Mouse (Mus musculus) limb, embryonic 14.5 days (tissue): Measurements from ENCODE around the gene Pltp. TPM values are rescaled to one million over a fixed set of nuclear protein-coding genes. Genes with fewer than 3 reads are reported as not detected.
"Not testable (repeated sequence)": the region's sequence is repeated elsewhere in the genome, so short reads cannot be mapped to it uniquely, and the experiment has no call there.

ENCODE experiments used
- ATAC-seq: fragments of 200-750 bp; cut with Nextera tagmentation; 2 replicates; pipeline ENCODE4 v1.8.0; 2017; ENCODE audit warnings: low read depth, moderate number of reproducible peaks, moderate TSS enrichment; ENCODE audit not compliant: low FRiP score
- DNase-seq: peaks from one replicate; pipeline ENCODE4 v3.0.0-alpha.2; 2015; ENCODE audit warnings: low spot score
- H3K27ac ChIP-seq: fragments of 300-500 bp; sonication (generic); replicated peaks from 2 replicates; pipeline ENCODE4 v1.5.1; 2014; ENCODE audit warnings: low read depth, mild to moderate bottlenecking, low read length, moderate library complexity, mixed read lengths
- H3K27me3 ChIP-seq: fragments of 300-500 bp; sonication (generic); 2 replicates; pipeline ENCODE4 v1.6.1; 2014; ENCODE audit warnings: low read length, mixed read lengths; ENCODE audit not compliant: control insufficient read depth, insufficient read depth
- H3K36me3 ChIP-seq: fragments of 300-500 bp; sonication (generic); 2 replicates; pipeline ENCODE4 v1.6.1; 2014; ENCODE audit warnings: mild to moderate bottlenecking, low read length, moderate library complexity, mixed read lengths; ENCODE audit not compliant: control insufficient read depth, insufficient read depth
- H3K4me1 ChIP-seq: fragments of 300-500 bp; sonication (generic); 2 replicates; pipeline ENCODE4 v1.6.1; 2014; ENCODE audit warnings: antibody characterized with exemption, low read length, mixed read lengths; ENCODE audit not compliant: control insufficient read depth, insufficient read depth
- H3K4me2 ChIP-seq: fragments of 300-500 bp; sonication (generic); replicated peaks from 2 replicates; pipeline ENCODE4 v1.6.1; 2014; ENCODE audit warnings: low read depth, mild to moderate bottlenecking, low read length, moderate library complexity; ENCODE audit not compliant: severe bottlenecking
- H3K4me3 ChIP-seq: fragments of 300-500 bp; sonication (generic); replicated peaks from 2 replicates; pipeline ENCODE4 v1.5.1; 2014; ENCODE audit warnings: low read length
- H3K9ac ChIP-seq: fragments of 300-500 bp; sonication (generic); 2 replicates; pipeline ENCODE4 v1.6.1; 2014; ENCODE audit warnings: mild to moderate bottlenecking, low read depth, low read length, moderate library complexity; ENCODE audit not compliant: severe bottlenecking
- H3K9me3 ChIP-seq: fragments of 300-500 bp; sonication (generic); 2 replicates; pipeline ENCODE4 v1.6.1; 2016; ENCODE audit warnings: low read length; ENCODE audit not compliant: control insufficient read depth
- POLR2A ChIP-seq: fragments of 200-500 bp; IDR thresholded peaks from 2 replicates; pipeline ENCODE4 v1.8.0; 2012; ENCODE audit warnings: inconsistent platforms, mild to moderate bottlenecking, moderate library complexity, borderline replicate concordance; ENCODE audit not compliant: insufficient read depth, insufficient read length; ENCODE audit errors: extremely low read depth
- WGBS: fragments of 180-500 bp; shearing (Covaris S2); extraction: QIAGEN DNeasy Blood & Tissue Kit; methylation state at CpG from one replicate; pipeline ENCODE4 v1.1.7; 2014; 5-methylcytosine and 5-hydroxymethylcytosine counted together
- polyA plus RNA-seq, 2 experiments: library from polyadenylated mRNA; depleted of rRNA in 1 of 2; stranded (reverse) in 1 of 2; unstranded in 1 of 2; fragments of >200 nt; fragmentation: Nextera tagmentation in 1 of 2; extraction: Ambion mirVana in 1 of 2; gene quantifications; 2 replicates each; pipeline versions ENCODE4 v1.2.1 to v1.2.3; 2012 to 2014

Pltp gene
- polyA plus RNA-seq, 2 experiments, result 45.5 to 56.2 TPM

GRCm38 (mm10) chr2:164803921-164804313, 53.6 kb downstream of the Pltp start:
- DNase-seq (no peak), ATAC-seq (no peak)
- Histone ChIP-seq H3K27me3 (no peaks in the 10 kb centered on the region), H3K4me2 (peak overlapping the region; percentile 63), H3K27ac (no peak overlapping the region), H3K4me1 (peaks cover 9% of the 10 kb centered on the region), H3K9me3 (no peaks in the 10 kb centered on the region), H3K36me3 (peaks cover 30% of the 10 kb centered on the region), H3K9ac (peak overlapping the region; percentile 69), H3K4me3 (peak overlapping the region; percentile 73)
- WGBS, result 41% methylated on average over 1 of the region's 1 CpGs
- no peak for TF ChIP-seq POLR2A

GRCm38 (mm10) chr2:164803201-164803920, 54.1 kb downstream of the Pltp start:
- Histone ChIP-seq H3K9ac (peak overlapping the region; percentile 69), H3K4me2 (peak overlapping the region; percentile 63), H3K36me3 (peaks cover 26% of the 10 kb centered on the region), H3K9me3 (no peaks in the 10 kb centered on the region), H3K27me3 (no peaks in the 10 kb centered on the region), H3K27ac (no peak overlapping the region), H3K4me1 (peaks cover 9% of the 10 kb centered on the region), H3K4me3 (peak overlapping the region; percentile 73)
- WGBS, result 92% methylated on average over 16 of the region's 16 CpGs
- no peak for ATAC-seq
- no peak for TF ChIP-seq POLR2A
- no peak for DNase-seq

GRCm38 (mm10) chr2:164800252-164801004, 57.1 kb downstream of the Pltp start:
- H3K9me3 ChIP-seq, result no peaks in the 10 kb centered on the region
- no peak overlapping the region for H3K4me3 ChIP-seq
- no peak for TF ChIP-seq POLR2A
- peaks cover 52% of the 10 kb centered on the region for H3K36me3 ChIP-seq
- H3K27ac ChIP-seq, result no peak overlapping the region
- ATAC-seq (no peak), DNase-seq (no peak)
- no peak overlapping the region for H3K4me2 ChIP-seq
- H3K4me1 ChIP-seq, result peaks cover 7% of the 10 kb centered on the region
- no peaks in the 10 kb centered on the region for H3K27me3 ChIP-seq
- no peak overlapping the region for H3K9ac ChIP-seq
- WGBS, result 90% methylated on average over 13 of the region's 13 CpGs

- DNase-seq, H3K4me2 ChIP-seq, H3K9ac ChIP-seq, H3K27me3 ChIP-seq, ATAC-seq, H3K4me1 ChIP-seq, H3K4me3 ChIP-seq, H3K27ac ChIP-seq, H3K9me3 ChIP-seq: not testable (repeated sequence)
- 81% methylated on average over 6 of the region's 6 CpGs for WGBS
- peaks cover 69% of the 10 kb centered on the region for H3K36me3 ChIP-seq
Observed at GRCm38 (mm10) chr2:164798554-164798953, 59.0 kb downstream of the Pltp start.

- H3K36me3 ChIP-seq, result peaks cover 82% of the 10 kb centered on the region
- H3K27me3 ChIP-seq, result no peaks in the 10 kb centered on the region
- no peak overlapping the region for H3K9ac ChIP-seq
- no peak overlapping the region for H3K4me2 ChIP-seq
- no peak overlapping the region for H3K27ac ChIP-seq
- H3K4me3 ChIP-seq, result no peak overlapping the region
- no peaks in the 10 kb centered on the region for H3K9me3 ChIP-seq
- no peak for TF ChIP-seq POLR2A
- no peaks in the 10 kb centered on the region for H3K4me1 ChIP-seq
- DNase-seq, result no peak
- WGBS, result 83% methylated on average over 4 of the region's 4 CpGs
- ATAC-seq, result no peak
Observed at GRCm38 (mm10) chr2:164795868-164796267, 61.6 kb downstream of the Pltp start.
